Mouse (Mus musculus) layer of hippocampus, adult 18-20 months (tissue): Measurements from ENCODE around the gene Mup17. TPM values are rescaled to one million over a fixed set of nuclear protein-coding genes. Genes with fewer than 3 reads are reported as not detected.
A peak's percentile ranks its signal among the peaks of the same experiment; 100 is the strongest.
"Not testable (repeated sequence)": the region's sequence is repeated elsewhere in the genome, so short reads cannot be mapped to it uniquely, and the experiment has no call there.

ENCODE experiments used
- DNase-seq, 2 experiments: peaks; one replicate each; pipeline ENCODE4 v3.0.0; 2022; ENCODE audit warnings: low spot score in 2 of 2
- long read RNA-seq: library from polyadenylated mRNA; stranded (forward); transcript quantifications from one replicate; pipeline ENCODE4 v2.0.0, GENCODE M21; 2021
- total RNA-seq, 2 experiments: library from RNA; stranded (reverse); gene quantifications; 2 replicates each; pipeline ENCODE4 v1.2.3; 2021

Gene Mup17
- total RNA-seq = not detected
- long read RNA-seq = 0 reads

- not testable (repeated sequence) for DNase-seq
Measured at GRCm38 (mm10) chr4:61595771-61596170, at the start of gene Mup17. Gene Mup17, minus strand, starts transcription at chr4:61595871.

GRCm38 (mm10) chr4:61571561-61571960 is 24.1 kb downstream of the Mup17 start:
- not testable (repeated sequence) for DNase-seq

GRCm38 (mm10) chr4:61555887-61556286 is 39.8 kb downstream of the Mup17 start:
- peak in 1 of 2 experiments; percentile 24 for DNase-seq

Other genes with a start within 250 kb of the Mup17 start
- gene Mup15, start 156.1 kb downstream of the Mup17 start, total RNA-seq = not detected
- not detected for gene Mup16, start 76.3 kb downstream of the Mup17 start, total RNA-seq
- gene Mup18, start 78.3 kb upstream of the Mup17 start, total RNA-seq = not detected
- not detected for gene Mup19, start 186.4 kb upstream of the Mup17 start, total RNA-seq
- gene Mup5, start 239.4 kb upstream of the Mup17 start, total RNA-seq = not detected